Mouse (Mus musculus) stomach, embryonic 14.5 days (tissue): ENCODE results near the gene Fam126a. TPM values are rescaled to one million over a fixed set of nuclear protein-coding genes. Genes with fewer than 3 reads are reported as not detected.
A peak's percentile ranks its signal among the peaks of the same experiment; 100 is the strongest.

Experiments used
- ATAC-seq: fragments of 200-750 bp; cut with Nextera tagmentation; 2 replicates; pipeline ENCODE4 v1.8.0; 2017; ENCODE audit warnings: low read depth, moderate TSS enrichment; ENCODE audit not compliant: insufficient number of reproducible peaks, insufficient read depth, low FRiP score
- H3K27ac ChIP-seq: fragments of 300-500 bp; sonication (generic); 2 replicates; pipeline ENCODE4 v1.5.1; 2014; ENCODE audit warnings: mild to moderate bottlenecking, low read length, moderate library complexity, mixed read lengths
- H3K27me3 ChIP-seq: fragments of 300-500 bp; sonication (generic); 2 replicates; pipeline ENCODE4 v1.6.1; 2014; ENCODE audit warnings: low read length, control low read depth, mixed read lengths; ENCODE audit not compliant: control insufficient read depth, insufficient read depth
- H3K36me3 ChIP-seq: fragments of 300-500 bp; sonication (generic); 2 replicates; pipeline ENCODE4 v1.6.1; 2014; ENCODE audit warnings: mild to moderate bottlenecking, control low read depth, low read length, moderate library complexity, mixed read lengths; ENCODE audit not compliant: control insufficient read depth, insufficient read depth
- H3K4me1 ChIP-seq: fragments of 300-500 bp; sonication (generic); 2 replicates; pipeline ENCODE4 v1.6.1; 2014; ENCODE audit warnings: low read length, control low read depth, mixed read lengths; ENCODE audit not compliant: control insufficient read depth, insufficient read depth
- H3K4me2 ChIP-seq: fragments of 300-500 bp; sonication (generic); replicated peaks from 2 replicates; pipeline ENCODE4 v1.6.1; 2014; ENCODE audit warnings: low read depth, low read length, control low read depth
- H3K4me3 ChIP-seq: fragments of 300-500 bp; sonication (generic); 2 replicates; pipeline ENCODE4 v1.5.1; 2014; ENCODE audit warnings: low read depth, low read length, control low read depth
- H3K9ac ChIP-seq: fragments of 300-500 bp; sonication (generic); replicated peaks from 2 replicates; pipeline ENCODE4 v1.6.1; 2014; ENCODE audit warnings: low read depth, mild to moderate bottlenecking, control low read depth, low read length, moderate library complexity, mixed read lengths
- H3K9me3 ChIP-seq: fragments of 300-500 bp; sonication (generic); 2 replicates; pipeline ENCODE4 v1.6.1; 2016; ENCODE audit warnings: low read depth, low read length, control low read depth; ENCODE audit not compliant: control insufficient read depth
- WGBS: fragments of 180-500 bp; shearing (Covaris S2); extraction: QIAGEN DNeasy Blood & Tissue Kit; methylation state at CpG from one replicate; pipeline ENCODE4 v1.1.7; 2014; 5-methylcytosine and 5-hydroxymethylcytosine counted together
- polyA plus RNA-seq: library from polyadenylated mRNA; unstranded; fragments of >200 nt; fragmentation: Nextera tagmentation; extraction: Ambion mirVana; gene quantifications from 2 replicates; pipeline ENCODE4 v1.2.1, GENCODE M21; 2014

The Fam126a gene
- polyA plus RNA-seq, 1 experiment from 2014 or later, result 21.3 TPM

DNA sequence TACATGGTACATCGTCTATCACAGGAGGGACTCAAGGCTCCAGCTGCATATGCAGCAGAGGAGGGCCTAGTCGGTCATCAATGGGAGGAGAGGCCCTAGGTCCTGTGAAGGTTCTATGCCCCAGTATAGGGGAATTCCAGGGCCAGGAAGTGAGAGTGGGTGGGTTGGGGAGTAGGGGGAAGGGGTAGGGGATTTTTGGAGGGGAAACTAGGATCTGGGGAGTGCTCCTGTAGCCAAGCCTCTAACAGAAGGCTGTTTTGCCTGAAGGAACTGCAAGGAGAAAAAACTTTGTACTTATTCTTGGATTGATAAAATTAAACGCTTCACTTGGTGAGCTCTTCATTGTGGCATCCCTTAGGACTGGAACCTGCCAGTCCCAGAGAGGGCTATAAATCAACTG, 30.5 kb upstream of the Fam126a start:
- no peak for ATAC-seq
- Histone ChIP-seq H3K4me3 (no peak overlapping the region), H3K27me3 (no peaks in the 10 kb centered on the region), H3K9ac (no peak overlapping the region), H3K4me2 (no peak overlapping the region), H3K4me1 (no peaks in the 10 kb centered on the region), H3K36me3 (no peaks in the 10 kb centered on the region), H3K27ac (no peak overlapping the region), H3K9me3 (no peaks in the 10 kb centered on the region)
- 52% methylated on average over 3 of the region's 3 CpGs for WGBS

- no peak overlapping the region for H3K4me3 ChIP-seq
- no peak overlapping the region for H3K27ac ChIP-seq
- H3K4me2 ChIP-seq, result no peak overlapping the region
- no peaks in the 10 kb centered on the region for H3K36me3 ChIP-seq
- no peak overlapping the region for H3K9ac ChIP-seq
- no peaks in the 10 kb centered on the region for H3K4me1 ChIP-seq
- no peak for ATAC-seq
- 0 out of 2 replicates have a peak, but pooled peaks cover 4% of the 10 kb centered on the region for H3K9me3 ChIP-seq
- no peaks in the 10 kb centered on the region for H3K27me3 ChIP-seq
- WGBS, result 76% methylated on average over 3 of the region's 3 CpGs
Observed at GRCm38 (mm10) chr5:24057592-24057991, 27.1 kb upstream of the Fam126a start.

GRCm38 (mm10) chr5:24056865-24057264, 26.4 kb upstream of the Fam126a start:
- Histone ChIP-seq H3K4me1 (no peaks in the 10 kb centered on the region), H3K27ac (no peak overlapping the region), H3K9ac (no peak overlapping the region), H3K36me3 (no peaks in the 10 kb centered on the region), H3K4me3 (no peak overlapping the region), H3K4me2 (no peak overlapping the region), H3K27me3 (no peaks in the 10 kb centered on the region), H3K9me3 (0 out of 2 replicates have a peak, but pooled peaks cover 4% of the 10 kb centered on the region)
- 81% methylated on average over 2 of the region's 2 CpGs for WGBS
- no peak for ATAC-seq

GRCm38 (mm10) chr5:24054382-24054781, 23.9 kb upstream of the Fam126a start:
- no peaks in the 10 kb centered on the region for H3K4me1 ChIP-seq
- no peaks in the 10 kb centered on the region for H3K27me3 ChIP-seq
- H3K36me3 ChIP-seq, result no peaks in the 10 kb centered on the region
- ATAC-seq, result no peak
- H3K9me3 ChIP-seq, result 0 out of 2 replicates have a peak, but pooled peaks cover 4% of the 10 kb centered on the region
- H3K9ac ChIP-seq, result no peak overlapping the region
- WGBS, result 86% methylated on average over 3 of the region's 3 CpGs
- no peak overlapping the region for H3K4me3 ChIP-seq
- no peak overlapping the region for H3K4me2 ChIP-seq
- no peak overlapping the region for H3K27ac ChIP-seq

- Histone ChIP-seq H3K9ac (no peak overlapping the region), H3K36me3 (no peaks in the 10 kb centered on the region), H3K4me3 (no peak overlapping the region), H3K4me2 (no peak overlapping the region), H3K4me1 (no peaks in the 10 kb centered on the region), H3K27ac (no peak overlapping the region), H3K9me3 (0 out of 2 replicates have a peak, but pooled peaks cover 4% of the 10 kb centered on the region), H3K27me3 (no peaks in the 10 kb centered on the region)
- no peak for ATAC-seq
- 46% methylated on average over 9 of the region's 9 CpGs for WGBS
Observed at GRCm38 (mm10) chr5:24053245-24054190, 23.0 kb upstream of the Fam126a start.

DNA sequence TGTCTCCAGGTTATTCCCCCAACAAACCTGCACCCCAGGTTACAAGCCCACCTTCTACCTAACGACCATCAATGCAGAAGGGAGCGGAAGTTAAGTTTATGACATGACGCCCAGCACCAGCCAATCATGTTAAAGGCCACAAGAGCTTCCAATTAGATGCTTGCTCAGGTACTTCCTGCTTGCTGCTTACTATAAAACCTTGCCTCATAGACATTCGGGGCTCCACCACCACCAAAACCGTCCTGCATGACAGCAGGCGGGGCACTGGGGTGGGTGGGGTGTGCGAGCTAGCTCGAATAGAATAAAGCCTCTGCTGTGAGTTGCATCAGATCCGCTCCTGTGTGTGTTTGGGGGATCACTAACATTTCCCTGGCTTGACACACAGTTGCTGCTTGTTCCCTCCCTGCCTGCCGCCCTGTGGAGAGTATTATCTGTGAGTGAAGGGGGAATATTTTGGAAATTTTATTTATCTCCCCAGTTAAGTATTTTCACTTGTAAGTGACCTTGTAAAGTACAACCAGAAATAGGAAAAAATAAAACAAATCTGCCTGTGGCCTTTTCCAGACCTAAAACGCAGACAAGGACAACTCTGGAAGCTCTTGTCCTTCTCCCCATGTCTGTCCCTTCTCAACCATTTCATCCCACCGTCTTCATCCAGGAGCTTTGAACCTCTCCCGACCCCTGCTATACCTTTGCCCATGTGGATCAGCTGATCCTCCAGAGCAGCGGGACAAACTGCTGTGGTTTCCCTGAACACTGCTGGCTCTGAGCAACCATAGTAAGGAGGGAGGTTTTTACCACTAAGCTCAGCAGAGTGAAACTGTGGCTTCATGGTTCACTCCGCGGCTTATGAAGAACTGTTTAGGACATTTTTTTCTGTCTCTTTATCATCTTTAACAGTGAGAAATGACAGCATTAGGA, 21.5 kb upstream of the Fam126a start:
- no peak for ATAC-seq
- no peaks in the 10 kb centered on the region for H3K36me3 ChIP-seq
- no peaks in the 10 kb centered on the region for H3K4me1 ChIP-seq
- H3K4me2 ChIP-seq, result no peak overlapping the region
- no peak overlapping the region for H3K4me3 ChIP-seq
- 0 out of 2 replicates have a peak, but pooled peaks cover 4% of the 10 kb centered on the region for H3K9me3 ChIP-seq
- no peak overlapping the region for H3K27ac ChIP-seq
- no peaks in the 10 kb centered on the region for H3K27me3 ChIP-seq
- WGBS, result 56% methylated on average over 16 of the region's 16 CpGs
- no peak overlapping the region for H3K9ac ChIP-seq

- peaks cover 3% of the 10 kb centered on the region; the same call in 1 of the 2 replicates for H3K4me1 ChIP-seq
- no peak overlapping the region for H3K4me2 ChIP-seq
- H3K9me3 ChIP-seq, result no peaks in the 10 kb centered on the region
- H3K4me3 ChIP-seq, result no peak overlapping the region
- whole genome bisulfite sequencing, result 36% methylated on average over 1 of the region's 1 CpGs
- H3K27me3 ChIP-seq, result no peaks in the 10 kb centered on the region
- no peak overlapping the region for H3K9ac ChIP-seq
- H3K36me3 ChIP-seq, result no peaks in the 10 kb centered on the region
- ATAC-seq, result no peak
- 0 out of 2 replicates have a peak overlapping the region, but pooled peaks have one; percentile 1 for H3K27ac ChIP-seq
Observed at GRCm38 (mm10) chr5:24047821-24048220, 17.3 kb upstream of the Fam126a start.

DNA sequence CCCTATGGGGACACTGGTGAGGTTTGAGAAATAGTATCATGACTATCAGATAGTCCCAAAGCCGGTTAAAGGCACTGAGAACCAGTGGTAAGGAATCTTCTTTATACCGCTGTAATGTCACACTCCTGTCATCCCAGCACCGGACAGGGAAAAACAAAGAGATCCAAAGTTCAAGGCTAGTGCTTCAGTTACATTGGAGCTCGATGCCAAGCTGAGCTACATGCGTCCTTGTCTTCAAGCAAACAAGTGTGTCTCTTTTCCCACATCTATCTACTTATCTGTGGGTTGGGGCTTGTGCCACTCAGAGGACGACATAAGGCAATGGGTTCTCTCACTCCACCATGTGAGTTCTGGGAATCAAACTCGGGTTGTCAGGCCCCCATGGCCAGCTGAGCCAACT, 16.5 kb upstream of the Fam126a start:
- H3K27me3 ChIP-seq, result no peaks in the 10 kb centered on the region
- H3K9ac ChIP-seq, result no peak overlapping the region
- H3K4me3 ChIP-seq, result no peak overlapping the region
- no peak overlapping the region for H3K27ac ChIP-seq
- no peaks in the 10 kb centered on the region for H3K36me3 ChIP-seq
- no peaks in the 10 kb centered on the region for H3K9me3 ChIP-seq
- H3K4me2 ChIP-seq, result no peak overlapping the region
- no peak for ATAC-seq
- WGBS, result 81% methylated on average over 7 of the region's 7 CpGs
- H3K4me1 ChIP-seq, result peaks cover 3% of the 10 kb centered on the region; the same call in 1 of the 2 replicates
